Mouse (Mus musculus): ENCODE results near the gene Hk1. TPM values are rescaled to one million over a fixed set of nuclear protein-coding genes. Genes with fewer than 3 reads are reported as not detected.

The Hk1 gene
- total and polyA plus RNA-seq, 2 experiments, result 1.4 to 1.6 TPM

- no peaks in the 10 kb centered on the region for H3K27me3 ChIP-seq (ENCODE audit: control insufficient read depth, insufficient read depth, low read length)
- 11% methylated on average over 45 of the region's 45 CpGs for WGBS
- H3K4me3 ChIP-seq (ENCODE audit: insufficient read depth, low read depth, low read length), result peak overlapping the region; percentile 85
- H3K36me3 ChIP-seq (ENCODE audit: control insufficient read depth, insufficient read depth, low read length), result no peaks in the 10 kb centered on the region
- peak overlapping the region; percentile 24; the same call in 1 of the 2 replicates for H3K27ac ChIP-seq (replicated peaks; ENCODE audit: insufficient read depth, low read depth, low read length)
- DNase-seq (ENCODE audit: extremely low read depth, low read depth, low spot score), result no peak
- H3K4me1 ChIP-seq (ENCODE audit: control insufficient read depth, insufficient read depth, low read length), result 0 out of 2 replicates have a peak, but pooled peaks cover 1% of the 10 kb centered on the region
- no peaks in the 10 kb centered on the region for H3K79me2 ChIP-seq (ENCODE audit: control insufficient read depth, insufficient read depth, low read length)
- H3K9ac ChIP-seq (ENCODE audit: low read depth, low read length), result peak overlapping the region; percentile 51
- TF ChIP-seq POLR2A (IDR thresholded peaks at IDR 0.05; ENCODE audit: extremely low read depth, insufficient read depth, low read length) (no peak), CTCF (IDR thresholded peaks at IDR 0.05; ENCODE audit: low read depth, low read length) (no peak)
Observed at GRCm38 (mm10) chr10:62339211-62340094, 40.3 kb downstream of the Hk1 start.

GRCm38 (mm10) chr10:62338626-62339025, 41.1 kb downstream of the Hk1 start:
- no peak for DNase-seq (ENCODE audit: extremely low read depth, low read depth, low spot score)
- Histone ChIP-seq H3K27me3 (ENCODE audit: control insufficient read depth, insufficient read depth, low read length) (no peaks in the 10 kb centered on the region), H3K4me3 (ENCODE audit: insufficient read depth, low read depth, low read length) (no peak overlapping the region), H3K79me2 (ENCODE audit: control insufficient read depth, insufficient read depth, low read length) (no peaks in the 10 kb centered on the region), H3K27ac (replicated peaks; ENCODE audit: insufficient read depth, low read depth, low read length) (no peak overlapping the region), H3K9ac (ENCODE audit: low read depth, low read length) (no peak overlapping the region), H3K4me1 (ENCODE audit: control insufficient read depth, insufficient read depth, low read length) (0 out of 2 replicates have a peak, but pooled peaks cover 1% of the 10 kb centered on the region), H3K36me3 (ENCODE audit: control insufficient read depth, insufficient read depth, low read length) (no peaks in the 10 kb centered on the region)
- WGBS, result 46% methylated on average over 5 of the region's 5 CpGs
- TF ChIP-seq CTCF (IDR thresholded peaks at IDR 0.05; ENCODE audit: low read depth, low read length) (no peak), POLR2A (IDR thresholded peaks at IDR 0.05; ENCODE audit: extremely low read depth, insufficient read depth, low read length) (no peak)

GRCm38 (mm10) chr10:62338176-62338575, 41.5 kb downstream of the Hk1 start:
- Histone ChIP-seq H3K79me2 (ENCODE audit: control insufficient read depth, insufficient read depth, low read length) (no peaks in the 10 kb centered on the region), H3K9ac (ENCODE audit: low read depth, low read length) (no peak overlapping the region), H3K4me1 (ENCODE audit: control insufficient read depth, insufficient read depth, low read length) (0 out of 2 replicates have a peak, but pooled peaks cover 1% of the 10 kb centered on the region), H3K36me3 (ENCODE audit: control insufficient read depth, insufficient read depth, low read length) (no peaks in the 10 kb centered on the region), H3K4me3 (ENCODE audit: insufficient read depth, low read depth, low read length) (no peak overlapping the region), H3K27ac (replicated peaks; ENCODE audit: insufficient read depth, low read depth, low read length) (no peak overlapping the region), H3K27me3 (ENCODE audit: control insufficient read depth, insufficient read depth, low read length) (no peaks in the 10 kb centered on the region)
- TF ChIP-seq CTCF (IDR thresholded peaks at IDR 0.05; ENCODE audit: low read depth, low read length) (no peak), POLR2A (IDR thresholded peaks at IDR 0.05; ENCODE audit: extremely low read depth, insufficient read depth, low read length) (no peak)
- no peak for DNase-seq (ENCODE audit: extremely low read depth, low read depth, low spot score)
- WGBS, result 47% methylated on average over 9 of the region's 9 CpGs

- 0 out of 2 replicates have a peak, but pooled peaks cover 1% of the 10 kb centered on the region for H3K4me1 ChIP-seq (ENCODE audit: control insufficient read depth, insufficient read depth, low read length)
- 35% methylated on average over 12 of the region's 12 CpGs for WGBS
- no peaks in the 10 kb centered on the region for H3K27me3 ChIP-seq (ENCODE audit: control insufficient read depth, insufficient read depth, low read length)
- DNase-seq (ENCODE audit: extremely low read depth, low read depth, low spot score), result no peak
- H3K4me3 ChIP-seq (ENCODE audit: insufficient read depth, low read depth, low read length), result no peak overlapping the region
- no peak overlapping the region for H3K27ac ChIP-seq (replicated peaks; ENCODE audit: insufficient read depth, low read depth, low read length)
- no peak overlapping the region for H3K9ac ChIP-seq (ENCODE audit: low read depth, low read length)
- H3K79me2 ChIP-seq (ENCODE audit: control insufficient read depth, insufficient read depth, low read length), result no peaks in the 10 kb centered on the region
- H3K36me3 ChIP-seq (ENCODE audit: control insufficient read depth, insufficient read depth, low read length), result no peaks in the 10 kb centered on the region
- no peak for TF ChIP-seq CTCF (IDR thresholded peaks at IDR 0.05; ENCODE audit: low read depth, low read length)
Observed at GRCm38 (mm10) chr10:62336601-62337578, 42.8 kb downstream of the Hk1 start.

- Histone ChIP-seq H3K4me3 (ENCODE audit: insufficient read depth, low read depth, low read length) (no peak overlapping the region), H3K27ac (replicated peaks; ENCODE audit: insufficient read depth, low read depth, low read length) (no peak overlapping the region), H3K79me2 (ENCODE audit: control insufficient read depth, insufficient read depth, low read length) (no peaks in the 10 kb centered on the region), H3K27me3 (ENCODE audit: control insufficient read depth, insufficient read depth, low read length) (no peaks in the 10 kb centered on the region), H3K9ac (ENCODE audit: low read depth, low read length) (no peak overlapping the region), H3K4me1 (ENCODE audit: control insufficient read depth, insufficient read depth, low read length) (0 out of 2 replicates have a peak, but pooled peaks cover 1% of the 10 kb centered on the region), H3K36me3 (ENCODE audit: control insufficient read depth, insufficient read depth, low read length) (no peaks in the 10 kb centered on the region)
- no peak for DNase-seq (ENCODE audit: extremely low read depth, low read depth, low spot score)
- TF ChIP-seq CTCF (IDR thresholded peaks at IDR 0.05; ENCODE audit: low read depth, low read length) (no peak), POLR2A (IDR thresholded peaks at IDR 0.05; ENCODE audit: extremely low read depth, insufficient read depth, low read length) (no peak)
- 51% methylated on average over 6 of the region's 6 CpGs for whole genome bisulfite sequencing
Observed at GRCm38 (mm10) chr10:62335423-62335776, 44.3 kb downstream of the Hk1 start.
